Mouse (Mus musculus): Measurements from ENCODE around the gene Olfr904.

- TF ChIP-seq CTCF (IDR thresholded peaks at IDR 0.05), result no peak
- TF ChIP-seq EP300 (IDR thresholded peaks at IDR 0.05), result no peak
Observed at GRCm38 (mm10) chr9:38512353-38512752, 49.4 kb downstream of the Olfr904 start.
